Mouse (Mus musculus) embryonic facial prominence, embryonic 14.5 days (tissue): Measurements from ENCODE around the gene Izumo4. TPM values are rescaled to one million over a fixed set of nuclear protein-coding genes. Genes with fewer than 3 reads are reported as not detected.

Experiments
- ATAC-seq: fragments of 200-750 bp; cut with Nextera tagmentation; 2 replicates; pipeline ENCODE4 v1.8.0; 2017; ENCODE audit warnings: low read depth, moderate number of reproducible peaks, moderate TSS enrichment
- DNase-seq: peaks from one replicate; pipeline ENCODE4 v3.0.0-alpha.2; 2015; ENCODE audit warnings: low spot score
- H3K27ac ChIP-seq: fragments of 300-500 bp; sonication (generic); replicated peaks from 2 replicates; pipeline ENCODE4 v1.5.1; 2014; ENCODE audit warnings: low read depth, mild to moderate bottlenecking, low read length, moderate library complexity
- H3K27me3 ChIP-seq: fragments of 300-500 bp; sonication (generic); replicated peaks from 2 replicates; pipeline ENCODE4 v1.6.1; 2014; ENCODE audit warnings: low read length; ENCODE audit not compliant: control insufficient read depth, insufficient read depth
- H3K36me3 ChIP-seq: fragments of 300-500 bp; sonication (generic); 2 replicates; pipeline ENCODE4 v1.6.1; 2014; ENCODE audit warnings: low read length, mixed read lengths; ENCODE audit not compliant: control insufficient read depth, insufficient read depth
- H3K4me1 ChIP-seq: fragments of 300-500 bp; sonication (generic); 2 replicates; pipeline ENCODE4 v1.6.1; 2014; ENCODE audit warnings: antibody characterized with exemption, low read length; ENCODE audit not compliant: control insufficient read depth, insufficient read depth
- H3K4me2 ChIP-seq: fragments of 300-500 bp; sonication (generic); 2 replicates; pipeline ENCODE4 v1.6.1; 2014; ENCODE audit warnings: low read depth, mild to moderate bottlenecking, low read length, moderate library complexity, mixed read lengths
- H3K4me3 ChIP-seq: fragments of 300-500 bp; sonication (generic); 2 replicates; pipeline ENCODE4 v1.5.1; 2014; ENCODE audit warnings: low read depth, mild to moderate bottlenecking, low read length
- H3K9ac ChIP-seq: fragments of 300-500 bp; sonication (generic); 2 replicates; pipeline ENCODE4 v1.6.1; 2014; ENCODE audit warnings: low read depth, mild to moderate bottlenecking, low read length, moderate library complexity, mixed read lengths
- H3K9me3 ChIP-seq: fragments of 300-500 bp; sonication (generic); 2 replicates; pipeline ENCODE4 v1.6.1; 2016; ENCODE audit warnings: low read length; ENCODE audit not compliant: control insufficient read depth
- WGBS: fragments of 180-500 bp; shearing (Covaris S2); extraction: QIAGEN DNeasy Blood & Tissue Kit; methylation state at CpG from one replicate; pipeline ENCODE4 v1.1.7; 2014; 5-methylcytosine and 5-hydroxymethylcytosine counted together
- polyA plus RNA-seq: library from polyadenylated mRNA; unstranded; fragments of >200 nt; fragmentation: Nextera tagmentation; extraction: Ambion mirVana; gene quantifications from 2 replicates; pipeline ENCODE4 v1.2.1, GENCODE M21; 2014

Gene Izumo4
- polyA plus RNA-seq, 1 experiment from 2014 or later, result 14.4 TPM

DNA sequence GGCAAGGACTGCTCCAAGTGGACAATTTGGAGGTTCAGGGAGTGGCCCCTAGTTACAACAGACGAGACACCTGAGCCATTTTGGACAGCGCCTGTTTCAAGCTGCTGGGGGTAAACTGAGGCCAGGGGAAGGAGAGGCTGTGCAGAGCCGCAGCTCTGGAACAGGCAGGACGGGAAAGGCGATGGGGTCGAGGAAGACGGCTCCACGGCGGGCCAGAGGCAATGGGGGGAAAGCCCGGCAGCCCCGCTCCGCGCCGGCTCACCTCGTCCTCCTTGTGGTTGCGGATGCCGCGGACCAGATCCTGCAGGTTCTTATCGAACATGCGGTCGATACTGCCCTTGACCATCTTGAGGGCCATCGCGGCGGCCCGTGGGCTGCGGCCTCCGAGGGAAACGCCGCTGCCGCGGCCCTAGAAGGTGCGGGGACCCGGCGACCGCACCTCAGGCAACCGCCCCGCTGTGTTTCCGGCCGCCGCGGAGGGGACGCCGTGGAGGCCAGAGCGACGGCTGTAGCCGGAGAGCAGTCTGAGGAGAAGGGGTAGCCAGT lies 39.7 kb downstream of the Izumo4 start:
- DNase-seq (no peak), ATAC-seq (peak; percentile 1; the same call in 1 of the 2 replicates)
- Histone ChIP-seq H3K4me1 (peaks cover 15% of the 10 kb centered on the region), H3K9me3 (no peaks in the 10 kb centered on the region), H3K4me2 (peak overlapping the region; percentile 64), H3K36me3 (0 out of 2 replicates have a peak, but pooled peaks cover 7% of the 10 kb centered on the region), H3K4me3 (peak overlapping the region; percentile 92), H3K27me3 (no peaks in the 10 kb centered on the region), H3K27ac (peak overlapping the region; percentile 85), H3K9ac (peak overlapping the region; percentile 95)
- 1% methylated on average over 19 of the region's 46 CpGs for WGBS

DNA sequence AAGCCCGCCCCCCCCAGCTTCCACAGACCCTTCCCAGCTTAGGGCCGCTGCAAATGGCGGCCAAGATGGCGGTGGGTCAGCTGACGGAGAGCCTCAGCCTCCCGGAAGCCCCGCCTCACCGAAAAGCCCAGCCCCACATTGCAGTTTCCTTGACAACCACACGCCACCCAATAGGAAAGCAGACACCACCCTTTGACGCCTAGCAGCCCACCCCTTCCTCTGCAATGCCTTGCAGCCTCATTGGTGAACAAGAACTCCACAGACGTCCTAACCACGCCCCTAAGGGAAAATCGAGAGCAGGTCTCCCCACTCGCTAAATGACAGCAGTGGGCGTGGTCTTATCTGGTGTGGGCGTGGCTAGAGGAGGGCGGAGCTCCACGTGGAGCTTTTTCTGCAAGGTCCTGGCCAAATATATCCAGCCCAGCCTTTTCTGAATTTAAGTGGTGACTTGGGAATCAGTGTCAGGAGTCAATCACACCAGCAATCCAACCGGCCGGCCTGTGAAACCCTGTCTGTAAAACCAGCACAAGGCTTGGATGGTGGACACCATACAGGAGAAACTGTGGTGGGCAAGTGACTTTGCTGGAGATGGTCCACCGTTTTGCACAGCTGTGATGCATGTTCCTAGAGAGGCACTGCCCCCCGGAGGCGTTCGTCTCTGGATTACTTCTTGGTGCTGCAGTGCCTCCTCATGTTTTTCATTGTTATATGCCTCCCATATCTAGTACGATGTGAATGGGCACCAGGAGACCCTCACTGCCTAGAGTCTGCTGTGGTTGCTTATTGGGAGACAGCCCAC lies 40.4 kb downstream of the Izumo4 start, which contains the start of gene Ap3d1:
Gene Ap3d1 (minus strand): TSS at position 85 of the 799 bp plus-strand sequence.
- DNase-seq (peak; percentile 100), ATAC-seq (peak; percentile 99)
- H3K9me3 ChIP-seq, result no peaks in the 10 kb centered on the region
- peak within 1 kb of the TSS; percentile 92 for H3K4me3 ChIP-seq
- 2% methylated on average over 22 of the region's 25 CpGs for WGBS
- H3K36me3 ChIP-seq, result 0 out of 2 replicates have a peak, but pooled peaks cover 5% of the 10 kb centered on the region
- no peaks in the 10 kb centered on the region for H3K27me3 ChIP-seq
- H3K4me2 ChIP-seq, result peak within 1 kb of the TSS; percentile 64
- peak within 1 kb of the TSS; percentile 85 for H3K27ac ChIP-seq
- H3K4me1 ChIP-seq, result peaks cover 15% of the 10 kb centered on the region
- H3K9ac ChIP-seq, result peak within 1 kb of the TSS; percentile 95

GRCm38 (mm10) chr10:80744262-80744661 lies 42.3 kb downstream of the Izumo4 start:
- no peak overlapping the region for H3K9ac ChIP-seq
- no peaks in the 10 kb centered on the region for H3K27me3 ChIP-seq
- DNase-seq (peak; percentile 28), ATAC-seq (no peak)
- 38% methylated on average over 5 of the region's 5 CpGs for WGBS
- H3K9me3 ChIP-seq, result no peaks in the 10 kb centered on the region
- H3K4me3 ChIP-seq, result no peak overlapping the region
- no peak overlapping the region for H3K4me2 ChIP-seq
- H3K36me3 ChIP-seq, result no peaks in the 10 kb centered on the region
- peaks cover 15% of the 10 kb centered on the region for H3K4me1 ChIP-seq
- H3K27ac ChIP-seq, result no peak overlapping the region

GRCm38 (mm10) chr10:80747410-80747809 lies 45.4 kb downstream of the Izumo4 start:
- Histone ChIP-seq H3K27me3 (no peaks in the 10 kb centered on the region), H3K9ac (no peak overlapping the region), H3K27ac (no peak overlapping the region), H3K36me3 (no peaks in the 10 kb centered on the region), H3K9me3 (no peaks in the 10 kb centered on the region), H3K4me1 (peaks cover 14% of the 10 kb centered on the region), H3K4me3 (no peak overlapping the region), H3K4me2 (no peak overlapping the region)
- WGBS, result 14% methylated on average over 3 of the region's 3 CpGs
- DNase-seq (peak; percentile 72), ATAC-seq (no peak)

GRCm38 (mm10) chr10:80748609-80749008 lies 46.6 kb downstream of the Izumo4 start:
- DNase-seq, result peak; percentile 87
- Histone ChIP-seq H3K4me3 (no peak overlapping the region), H3K27ac (no peak overlapping the region), H3K27me3 (no peaks in the 10 kb centered on the region), H3K9me3 (no peaks in the 10 kb centered on the region), H3K4me1 (peaks cover 13% of the 10 kb centered on the region), H3K36me3 (no peaks in the 10 kb centered on the region), H3K4me2 (no peak overlapping the region), H3K9ac (no peak overlapping the region)
- ATAC-seq, result no peak
- 9% methylated on average over 6 of the region's 6 CpGs for WGBS

- DNase-seq, result peak; percentile 76
- peak overlapping the region; percentile 45 for H3K4me2 ChIP-seq
- WGBS, result 17% methylated on average over 16 of the region's 16 CpGs
Observed at GRCm38 (mm10) chr10:80751188-80751832, 49.3 kb downstream of the Izumo4 start.

GRCm38 (mm10) chr10:80752079-80752625 lies 50.2 kb downstream of the Izumo4 start:
- peak overlapping the region; percentile 21; the same call in 1 of the 2 replicates for H3K4me3 ChIP-seq
- H3K4me2 ChIP-seq, result peak overlapping the region; percentile 45
- no peak overlapping the region for H3K9ac ChIP-seq
- H3K27ac ChIP-seq, result peak overlapping the region; percentile 74; the same call in 1 of the 2 replicates
- no peaks in the 10 kb centered on the region for H3K27me3 ChIP-seq
- no peaks in the 10 kb centered on the region for H3K36me3 ChIP-seq
- WGBS, result 7% methylated on average over 6 of the region's 6 CpGs
- H3K9me3 ChIP-seq, result no peaks in the 10 kb centered on the region
- DNase-seq (peak; percentile 87), ATAC-seq (peak; percentile 64)
- H3K4me1 ChIP-seq, result peaks cover 26% of the 10 kb centered on the region

More at GRCm38 (mm10) chr10:80751188-80751832, 49.3 kb downstream of the Izumo4 start:
- H3K9ac ChIP-seq, result no peak overlapping the region
- H3K27ac ChIP-seq, result peak overlapping the region; percentile 74
- H3K4me3 ChIP-seq, result peak overlapping the region; percentile 21
- H3K36me3 ChIP-seq, result no peaks in the 10 kb centered on the region
- no peaks in the 10 kb centered on the region for H3K9me3 ChIP-seq
- H3K27me3 ChIP-seq, result no peaks in the 10 kb centered on the region
- H3K4me1 ChIP-seq, result peaks cover 17% of the 10 kb centered on the region
- peak; percentile 14; the same call in 1 of the 2 replicates for ATAC-seq

DNA sequence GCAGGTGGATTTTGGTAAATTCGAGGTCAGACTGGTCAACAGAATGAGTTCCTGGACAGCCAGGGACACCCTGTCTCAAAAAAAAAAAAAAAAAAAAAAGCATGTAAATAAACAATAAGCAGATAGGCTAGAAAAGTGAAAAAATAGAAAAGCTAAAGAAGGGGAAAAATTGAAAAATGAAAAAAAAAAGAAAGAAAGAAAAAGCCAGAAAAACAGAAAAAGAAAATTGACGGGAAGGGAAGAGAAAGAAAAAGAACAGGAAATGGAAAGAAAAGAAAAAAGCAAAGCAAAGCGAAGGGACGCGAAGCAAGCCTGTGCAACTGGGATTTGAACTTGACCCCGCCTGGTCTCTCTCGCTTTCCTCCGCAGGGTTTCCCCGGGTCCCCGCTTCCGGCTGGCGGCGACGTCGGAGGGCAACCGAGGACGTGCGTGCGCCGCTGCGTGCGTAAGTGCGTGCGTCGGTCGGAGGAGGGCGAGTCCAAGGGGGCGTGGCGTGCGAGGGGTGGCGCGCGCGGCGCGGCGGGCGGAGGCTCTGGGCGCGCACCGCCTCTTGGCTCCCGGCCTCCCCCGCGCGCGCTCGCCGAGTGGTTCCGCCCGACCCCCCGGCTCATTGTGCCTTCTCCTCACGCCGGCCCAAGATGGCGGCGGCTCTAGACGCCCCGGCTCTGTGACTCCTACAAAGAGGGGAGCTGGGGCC lies 52.8 kb downstream of the Izumo4 start, which contains the start of gene Dot1l:
Gene Dot1l (plus strand): TSS at position 613 of the 697 bp plus-strand sequence.
- H3K36me3 ChIP-seq, result no peaks in the 10 kb centered on the region
- H3K27ac ChIP-seq, result peak within 1 kb of the TSS; percentile 81
- no peaks in the 10 kb centered on the region for H3K9me3 ChIP-seq
- H3K4me2 ChIP-seq, result peak within 1 kb of the TSS; percentile 83
- H3K27me3 ChIP-seq, result no peaks in the 10 kb centered on the region
- ATAC-seq (peak; percentile 92), DNase-seq (peak; percentile 98)
- peak within 1 kb of the TSS; percentile 86 for H3K4me3 ChIP-seq
- peaks cover 32% of the 10 kb centered on the region for H3K4me1 ChIP-seq
- H3K9ac ChIP-seq, result peak within 1 kb of the TSS; percentile 93
- WGBS, result 3% methylated on average over 10 of the region's 57 CpGs
